Mouse (Mus musculus): ENCODE data around the gene Gm4778.
"Not testable (repeated sequence)": the region's sequence is repeated elsewhere in the genome, so short reads cannot be mapped to it uniquely, and the experiment has no call there.

Gene Gm4778

DNA sequence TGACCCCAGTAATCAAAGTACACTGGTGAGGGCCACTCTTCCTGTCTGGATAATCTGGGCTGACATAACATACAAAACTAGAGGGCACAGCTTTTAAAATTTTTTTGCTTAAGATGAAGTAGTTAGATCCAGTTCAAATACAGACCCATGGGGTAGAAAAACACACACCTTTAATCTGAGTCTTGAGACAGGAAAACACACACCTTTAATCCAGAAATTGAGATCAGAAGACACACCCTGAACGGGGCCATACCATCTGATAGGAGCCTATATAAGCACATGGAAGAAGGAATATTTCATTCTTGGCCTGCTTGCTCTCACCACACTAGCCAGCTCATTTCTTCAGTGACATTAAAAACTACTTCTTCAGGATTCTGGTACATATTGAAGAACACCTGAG is at the start of gene Gm4778:
Gene Gm4778, plus strand, starts transcription at position 301 of the 400 bp plus-strand sequence.
- not testable (repeated sequence) for DNase-seq (ENCODE audit: low spot score in 2 of 2)

DNA sequence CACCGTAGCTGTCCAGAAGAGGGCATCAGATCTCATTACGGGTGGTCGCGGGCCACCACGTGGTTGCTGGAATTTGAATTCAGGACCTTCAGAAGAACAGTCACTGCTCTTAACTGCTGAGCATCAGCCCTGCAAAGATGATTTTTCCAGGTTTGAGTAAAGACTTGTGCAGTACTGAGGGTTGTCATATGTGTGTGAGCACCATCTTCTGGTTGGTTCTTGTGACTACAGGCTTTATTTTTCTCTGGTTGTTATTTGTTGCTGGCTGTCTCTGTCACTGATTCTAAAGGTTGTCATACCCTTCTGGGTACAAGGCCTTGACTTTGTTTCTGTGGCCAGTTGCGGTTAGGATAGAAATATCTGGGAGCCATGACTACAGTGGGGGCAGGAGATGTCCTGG is 3.2 kb upstream of the Gm4778 start:
- peak in 1 of 2 experiments; percentile 25 for DNase-seq (ENCODE audit: low spot score in 2 of 2)

DNA sequence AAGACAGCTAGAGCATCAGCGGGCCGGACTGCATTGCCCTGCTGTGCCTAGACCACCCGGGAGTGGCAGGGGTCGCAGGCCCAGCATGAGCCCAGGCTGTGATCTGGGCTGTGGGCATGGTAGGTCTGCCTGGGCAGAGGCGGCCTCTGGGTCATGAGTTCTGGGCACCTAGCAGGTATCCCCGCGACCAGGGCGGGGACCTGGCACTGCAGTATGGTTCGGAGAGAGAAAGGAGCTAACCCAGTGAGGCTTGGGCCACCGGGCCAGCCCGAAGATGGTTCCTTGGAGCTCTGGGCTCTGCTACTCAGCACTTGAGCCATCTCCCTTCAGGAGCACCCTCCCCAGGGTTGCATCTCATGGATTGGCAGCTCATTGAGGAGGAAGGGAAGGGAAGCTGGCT is 12.2 kb downstream of the Gm4778 start:
- DNase-seq (ENCODE audit: low spot score in 2 of 2): no peak

DNA sequence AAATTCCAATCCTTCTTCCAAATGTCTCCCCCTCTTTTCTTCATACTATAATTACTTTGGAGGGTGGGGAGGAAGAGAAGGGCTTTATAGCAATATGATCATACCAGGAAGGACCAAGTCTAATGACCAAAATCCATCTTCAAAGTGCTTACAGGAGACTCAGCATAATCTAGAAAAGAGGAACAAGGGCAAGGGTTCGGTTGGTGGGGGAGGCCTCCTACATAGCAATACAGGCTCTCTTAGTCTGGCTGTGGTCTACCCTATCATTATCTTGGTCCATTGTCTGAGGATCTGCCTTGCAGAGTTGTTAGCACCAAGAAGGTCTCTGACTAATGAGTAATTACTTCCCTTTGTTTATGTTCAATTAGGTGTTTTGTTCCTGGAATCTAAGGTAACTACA is 41.6 kb downstream of the Gm4778 start:
- DNase-seq (ENCODE audit: low spot score in 2 of 2): no peak

DNA sequence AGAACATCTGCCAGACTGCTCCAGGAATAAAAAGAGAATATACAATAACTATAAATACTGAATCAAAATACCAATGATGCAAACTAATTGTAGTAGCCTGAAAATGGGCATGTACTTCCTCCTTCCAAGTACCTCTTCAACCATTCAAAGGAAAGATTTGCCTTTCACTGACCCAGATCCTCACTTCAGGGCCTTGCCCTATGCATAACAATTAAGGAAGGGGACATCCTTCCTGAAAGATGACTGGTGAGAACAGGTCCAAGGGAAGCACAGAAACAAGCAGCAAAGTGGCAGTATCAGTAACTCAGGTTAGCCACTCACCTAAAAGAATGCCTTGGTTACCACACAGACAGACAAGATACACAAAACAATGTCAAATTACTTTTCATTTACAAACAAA is 43.1 kb downstream of the Gm4778 start:
- no peak for DNase-seq (ENCODE audit: low spot score in 2 of 2)

DNA sequence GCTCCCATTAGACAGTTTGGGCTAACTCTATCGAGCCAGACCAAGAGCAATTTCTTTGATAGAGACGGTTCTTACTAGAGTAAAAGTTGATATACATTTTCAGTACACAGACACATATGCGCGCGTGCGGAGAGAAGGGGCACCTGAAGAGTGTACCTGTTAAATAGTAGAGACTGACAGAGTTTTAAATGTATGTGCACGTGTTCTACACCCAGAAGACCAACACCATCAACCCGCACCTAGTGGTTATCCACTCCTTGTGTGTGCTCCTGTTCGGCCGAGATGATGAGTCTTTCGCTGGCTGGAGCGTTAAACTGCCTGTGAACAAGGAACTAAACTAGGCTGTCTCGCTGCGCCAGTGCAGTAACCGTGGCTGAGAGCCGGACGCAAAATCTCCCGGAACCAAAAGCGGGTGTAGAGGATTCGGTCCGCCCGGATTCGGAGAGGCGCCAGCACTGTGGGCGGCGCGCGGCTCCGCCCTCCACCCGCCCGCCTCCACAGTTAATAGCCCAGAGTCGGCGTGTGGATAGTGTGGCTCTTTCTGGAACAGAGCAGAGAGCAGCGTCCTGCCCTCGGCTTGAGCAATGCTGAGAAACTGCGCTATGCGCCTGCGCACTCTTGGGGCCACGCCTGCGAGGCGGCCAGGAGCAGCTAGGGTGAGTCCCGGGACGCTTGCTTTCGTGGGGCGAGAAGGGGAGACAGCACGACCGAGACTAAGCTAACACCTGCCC is 46.0 kb downstream of the Gm4778 start, which contains the start of gene Them4:
Gene Them4, plus strand, starts transcription at position 457 of the 731 bp plus-strand sequence.
- DNase-seq (ENCODE audit: low spot score in 2 of 2): peak; percentile 84 to 93

DNA sequence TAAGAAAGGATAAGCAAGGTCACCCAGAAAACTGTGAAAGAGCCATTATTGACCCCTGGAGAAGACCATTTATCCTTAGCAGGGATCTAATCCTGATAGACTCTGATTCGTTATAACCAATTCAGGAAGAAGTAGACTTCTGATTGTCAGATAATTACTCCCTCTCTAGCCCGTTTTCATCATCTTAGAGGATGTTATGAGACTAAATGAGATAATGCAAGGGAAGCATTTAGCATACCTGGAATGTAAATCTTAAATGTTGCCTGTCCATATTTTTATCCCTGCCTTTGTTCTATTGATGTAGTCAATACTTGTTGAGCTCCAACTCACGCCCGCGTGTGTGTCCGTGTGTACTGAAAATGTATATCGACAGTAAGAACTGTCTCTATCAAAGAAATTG is 46.7 kb downstream of the Gm4778 start:
- DNase-seq (ENCODE audit: low spot score in 2 of 2): no peak

DNA sequence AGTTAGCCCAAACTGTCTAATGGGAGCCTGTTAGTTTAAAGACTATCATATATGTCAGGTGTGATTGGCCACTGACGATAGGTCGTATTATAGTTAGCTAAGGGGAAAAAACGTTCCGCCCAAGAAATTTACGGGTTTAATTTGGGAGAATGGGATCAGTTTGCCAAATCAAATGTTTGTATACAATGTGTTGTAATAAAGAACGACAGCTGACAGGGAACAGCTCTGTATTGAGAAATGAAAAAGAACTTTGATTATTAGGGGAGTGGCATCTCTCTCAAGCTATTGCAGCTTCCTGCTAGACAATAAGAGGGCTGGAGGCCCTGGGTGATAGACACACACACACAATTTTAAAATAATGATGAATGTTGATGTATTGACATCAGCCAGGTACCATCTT is 47.1 kb downstream of the Gm4778 start:
- no peak for DNase-seq (ENCODE audit: low spot score in 2 of 2)

DNA sequence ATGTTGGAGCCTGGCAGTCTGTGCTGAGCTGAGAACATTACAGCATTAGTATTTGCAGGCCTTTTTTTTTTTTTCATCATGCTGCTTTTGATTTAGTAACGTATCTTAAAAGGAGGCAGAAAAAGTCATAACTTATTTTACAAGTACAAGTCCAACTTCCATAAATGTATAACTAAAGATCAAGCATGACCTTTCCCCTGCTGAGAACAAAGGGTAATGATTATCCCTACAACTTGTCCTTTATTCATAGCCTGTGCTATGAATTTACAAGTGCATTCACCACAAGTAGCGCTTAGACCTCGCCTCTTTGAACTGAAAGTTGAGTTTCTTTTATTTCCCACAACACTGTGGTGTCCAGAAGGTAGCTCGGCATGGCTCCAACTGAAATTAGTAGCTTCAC is 47.5 kb downstream of the Gm4778 start:
- DNase-seq (ENCODE audit: low spot score in 2 of 2): no peak
